Mouse (Mus musculus): Measurements from ENCODE around the gene Nudt21.

DNA sequence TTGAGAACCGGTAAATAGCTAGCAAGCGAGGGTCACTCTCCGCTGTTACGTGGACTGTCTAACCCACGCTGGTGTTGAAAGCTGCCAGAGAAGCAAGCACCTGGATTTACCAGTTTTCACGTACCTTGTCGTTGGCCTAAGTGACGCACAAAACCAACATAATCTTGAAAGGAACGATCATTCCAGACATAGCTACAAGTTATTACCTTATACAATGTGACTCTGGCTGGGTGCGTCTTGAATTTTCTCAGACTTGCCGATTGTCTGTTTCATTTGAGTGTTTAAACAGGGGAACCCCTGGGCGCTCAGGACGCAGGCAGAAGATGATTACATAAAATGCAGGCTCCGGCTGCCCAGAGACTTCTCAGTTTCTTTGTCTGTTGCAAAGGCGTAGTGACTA lies 975 bp upstream of the Nudt21 start:
- TF ChIP-seq CTCF (IDR thresholded peaks at IDR 0.05; ENCODE audit: insufficient read depth, low read depth, low read length), result no peak
- TF ChIP-seq POLR2A (IDR thresholded peaks at IDR 0.05; ENCODE audit: insufficient read depth, low read depth, low read length), result no peak

Measured in olfactory bulb, adult 2 months (tissue).